Mouse (Mus musculus) hindbrain, postnatal 0 days (tissue): ENCODE measurements around the gene Emilin2. TPM values are rescaled to one million over a fixed set of nuclear protein-coding genes. Genes with fewer than 3 reads are reported as not detected.

Experiments used
- ATAC-seq: fragments of 200-750 bp; cut with Nextera tagmentation; 2 replicates; pipeline ENCODE4 v1.8.0; 2017; ENCODE audit warnings: mild to moderate bottlenecking, moderate TSS enrichment, moderate library complexity
- DNase-seq: peaks from one replicate; pipeline ENCODE4 v3.0.0-alpha.2; 2015; ENCODE audit warnings: low spot score
- H3K27ac ChIP-seq: fragments of 300-500 bp; sonication (generic); 2 replicates; pipeline ENCODE4 v1.5.1; 2014; ENCODE audit warnings: mild to moderate bottlenecking
- H3K27me3 ChIP-seq: fragments of 300-500 bp; sonication (generic); 2 replicates; pipeline ENCODE4 v1.6.1; 2014; ENCODE audit warnings: low read length, mixed read lengths; ENCODE audit not compliant: insufficient read depth
- H3K36me3 ChIP-seq: fragments of 300-500 bp; sonication (generic); 2 replicates; pipeline ENCODE4 v1.6.1; 2014; ENCODE audit warnings: low read length, mixed read lengths; ENCODE audit not compliant: insufficient read depth
- H3K4me1 ChIP-seq: fragments of 300-500 bp; sonication (generic); 2 replicates; pipeline ENCODE4 v1.6.1; 2014; ENCODE audit warnings: antibody characterized with exemption, low read length, mixed read lengths; ENCODE audit not compliant: insufficient read depth
- H3K4me2 ChIP-seq: fragments of 300-500 bp; sonication (generic); 2 replicates; pipeline ENCODE4 v1.6.1; 2014; ENCODE audit warnings: low read depth, mild to moderate bottlenecking, low read length, moderate library complexity, mixed read lengths
- H3K4me3 ChIP-seq: fragments of 300-500 bp; sonication (generic); 2 replicates; pipeline ENCODE4 v1.5.1; 2014; ENCODE audit warnings: low read length
- H3K9ac ChIP-seq: fragments of 300-500 bp; sonication (generic); replicated peaks from 2 replicates; pipeline ENCODE4 v1.6.1; 2014; ENCODE audit warnings: mild to moderate bottlenecking, low read length, moderate library complexity, mixed read lengths
- H3K9me3 ChIP-seq: fragments of 300-500 bp; sonication (generic); 2 replicates; pipeline ENCODE4 v1.6.1; 2016; ENCODE audit warnings: low read length, mixed read lengths
- CTCF ChIP-seq: IDR thresholded peaks from 2 replicates; pipeline ENCODE4 v1.5.1; 2016; ENCODE audit warnings: antibody characterized with exemption, control low read depth, low read depth
- WGBS: fragments of 180-500 bp; shearing (Covaris S2); extraction: QIAGEN DNeasy Blood & Tissue Kit; methylation state at CpG from one replicate; pipeline ENCODE4 v1.1.7; 2014; 5-methylcytosine and 5-hydroxymethylcytosine counted together
- polyA plus RNA-seq: library from polyadenylated mRNA; unstranded; fragments of >200 nt; fragmentation: Nextera tagmentation; extraction: Ambion mirVana; gene quantifications from 2 replicates; pipeline ENCODE4 v1.2.1, GENCODE M21; 2015
- total RNA-seq: library from RNA; depleted of rRNA; stranded (reverse); fragments of >200 nt; gene quantifications from 2 replicates; pipeline ENCODE4 v1.2.3, GENCODE M21; 2014

The Emilin2 gene
- total and polyA plus RNA-seq, 2 experiments from 2014 or later, result 2.0 to 4.4 TPM

GRCm38 (mm10) chr17:71265336-71266051 lies 46.3 kb downstream of the Emilin2 start:
- 74% methylated on average over 5 of the region's 5 CpGs for WGBS
- H3K4me3 ChIP-seq, result no peak overlapping the region
- no peak for ATAC-seq
- H3K4me2 ChIP-seq, result no peak overlapping the region
- TF ChIP-seq CTCF, result no peak
- DNase-seq, result no peak
- H3K27ac ChIP-seq, result no peak overlapping the region
- no peaks in the 10 kb centered on the region for H3K27me3 ChIP-seq
- H3K4me1 ChIP-seq, result no peaks in the 10 kb centered on the region
- no peak overlapping the region for H3K9ac ChIP-seq
- no peaks in the 10 kb centered on the region for H3K9me3 ChIP-seq
- H3K36me3 ChIP-seq, result no peaks in the 10 kb centered on the region

- Histone ChIP-seq H3K9ac (no peak overlapping the region), H3K4me2 (no peak overlapping the region), H3K36me3 (no peaks in the 10 kb centered on the region), H3K4me1 (no peaks in the 10 kb centered on the region), H3K27me3 (no peaks in the 10 kb centered on the region), H3K27ac (no peak overlapping the region), H3K4me3 (no peak overlapping the region), H3K9me3 (no peaks in the 10 kb centered on the region)
- no peak for TF ChIP-seq CTCF
- 72% methylated on average over 4 of the region's 4 CpGs for WGBS
- DNase-seq (no peak), ATAC-seq (no peak)
These were observed 47.0 kb downstream of the Emilin2 start for GRCm38 (mm10) chr17:71264739-71265138.

GRCm38 (mm10) chr17:71263136-71263535 lies 48.6 kb downstream of the Emilin2 start:
- Histone ChIP-seq H3K4me2 (no peak overlapping the region), H3K4me3 (no peak overlapping the region), H3K9ac (no peak overlapping the region), H3K27me3 (no peaks in the 10 kb centered on the region), H3K9me3 (no peaks in the 10 kb centered on the region), H3K27ac (no peak overlapping the region), H3K36me3 (no peaks in the 10 kb centered on the region), H3K4me1 (no peaks in the 10 kb centered on the region)
- no peak for TF ChIP-seq CTCF
- 75% methylated on average over 6 of the region's 6 CpGs for WGBS
- DNase-seq (no peak), ATAC-seq (no peak)

GRCm38 (mm10) chr17:71260658-71261057 lies 51.1 kb downstream of the Emilin2 start:
- Histone ChIP-seq H3K9ac (no peak overlapping the region), H3K4me1 (no peaks in the 10 kb centered on the region), H3K4me3 (no peak overlapping the region), H3K4me2 (no peak overlapping the region), H3K9me3 (no peaks in the 10 kb centered on the region), H3K36me3 (no peaks in the 10 kb centered on the region), H3K27me3 (no peaks in the 10 kb centered on the region), H3K27ac (no peak overlapping the region)
- ATAC-seq (no peak), DNase-seq (no peak)
- 36% methylated on average over 3 of the region's 3 CpGs for WGBS
- peak; percentile 28; the same call in 1 of the 2 replicates for TF ChIP-seq CTCF

- no peak overlapping the region for H3K9ac ChIP-seq
- ATAC-seq (no peak), DNase-seq (no peak)
- WGBS, result 74% methylated on average over 11 of the region's 11 CpGs
- no peak overlapping the region for H3K4me3 ChIP-seq
- no peaks in the 10 kb centered on the region for H3K27me3 ChIP-seq
- H3K4me1 ChIP-seq, result no peaks in the 10 kb centered on the region
- no peak for TF ChIP-seq CTCF
- H3K9me3 ChIP-seq, result no peaks in the 10 kb centered on the region
- no peaks in the 10 kb centered on the region for H3K36me3 ChIP-seq
- no peak overlapping the region for H3K27ac ChIP-seq
- H3K4me2 ChIP-seq, result no peak overlapping the region
These were observed 52.1 kb downstream of the Emilin2 start for GRCm38 (mm10) chr17:71259727-71260126.

- Histone ChIP-seq H3K4me2 (no peak overlapping the region), H3K9me3 (no peaks in the 10 kb centered on the region), H3K36me3 (no peaks in the 10 kb centered on the region), H3K27me3 (no peaks in the 10 kb centered on the region), H3K4me3 (no peak overlapping the region), H3K27ac (no peak overlapping the region), H3K4me1 (peaks cover 5% of the 10 kb centered on the region; the same call in 1 of the 2 replicates), H3K9ac (no peak overlapping the region)
- ATAC-seq (no peak), DNase-seq (no peak)
- no peak for TF ChIP-seq CTCF
- 81% methylated on average over 13 of the region's 13 CpGs for WGBS
These were observed 54.8 kb downstream of the Emilin2 start for GRCm38 (mm10) chr17:71256806-71257536.
